Mouse (Mus musculus) limb, embryonic 12.5 days (tissue): ENCODE measurements around the gene Gstz1. TPM values are rescaled to one million over a fixed set of nuclear protein-coding genes. Genes with fewer than 3 reads are reported as not detected.
"Not testable (repeated sequence)": the region's sequence is repeated elsewhere in the genome, so short reads cannot be mapped to it uniquely, and the experiment has no call there.

Experiments used
- ATAC-seq: fragments of 200-750 bp; cut with Nextera tagmentation; 2 replicates; pipeline ENCODE4 v1.8.0; 2017; ENCODE audit warnings: low read depth, moderate TSS enrichment; ENCODE audit not compliant: insufficient number of reproducible peaks, insufficient read depth, low FRiP score, low TSS enrichment
- H3K27ac ChIP-seq: fragments of 300-500 bp; sonication (generic); 2 replicates; pipeline ENCODE4 v1.5.1; 2016; ENCODE audit warnings: mild to moderate bottlenecking, moderate library complexity
- H3K27me3 ChIP-seq: fragments of 300-500 bp; sonication (generic); 2 replicates; pipeline ENCODE4 v1.6.1; 2016; ENCODE audit warnings: mild to moderate bottlenecking, moderate library complexity
- H3K36me3 ChIP-seq: fragments of 300-500 bp; sonication (generic); 2 replicates; pipeline ENCODE4 v1.6.1; 2016; ENCODE audit warnings: mild to moderate bottlenecking, moderate library complexity
- H3K4me1 ChIP-seq: fragments of 300-500 bp; sonication (generic); replicated peaks from 2 replicates; pipeline ENCODE4 v1.6.1; 2016
- H3K4me2 ChIP-seq: fragments of 300-500 bp; sonication (generic); 2 replicates; pipeline ENCODE4 v1.6.1; 2016; ENCODE audit warnings: mild to moderate bottlenecking, moderate library complexity
- H3K4me3 ChIP-seq: fragments of 300-500 bp; sonication (generic); replicated peaks from 2 replicates; pipeline ENCODE4 v1.5.1; 2016; ENCODE audit warnings: mild to moderate bottlenecking
- H3K9ac ChIP-seq: fragments of 300-500 bp; sonication (generic); replicated peaks from 2 replicates; pipeline ENCODE4 v1.6.1; 2016; ENCODE audit warnings: mild to moderate bottlenecking, moderate library complexity
- H3K9me3 ChIP-seq: fragments of 300-500 bp; sonication (generic); 2 replicates; pipeline ENCODE4 v1.6.1; 2016; ENCODE audit warnings: mild to moderate bottlenecking, moderate library complexity
- WGBS: fragments of 180-500 bp; shearing (Covaris S2); methylation state at CpG from one replicate; pipeline ENCODE4 v1.1.7; 2016; 5-methylcytosine and 5-hydroxymethylcytosine counted together
- polyA plus RNA-seq: library from polyadenylated mRNA; unstranded; fragments of >200 nt; fragmentation: Nextera tagmentation; extraction: Ambion mirVana; gene quantifications from 2 replicates; pipeline ENCODE4 v1.2.1, GENCODE M21; 2016

The Gstz1 gene
- polyA plus RNA-seq, 1 experiment from 2014 or later = 29.1 TPM

DNA sequence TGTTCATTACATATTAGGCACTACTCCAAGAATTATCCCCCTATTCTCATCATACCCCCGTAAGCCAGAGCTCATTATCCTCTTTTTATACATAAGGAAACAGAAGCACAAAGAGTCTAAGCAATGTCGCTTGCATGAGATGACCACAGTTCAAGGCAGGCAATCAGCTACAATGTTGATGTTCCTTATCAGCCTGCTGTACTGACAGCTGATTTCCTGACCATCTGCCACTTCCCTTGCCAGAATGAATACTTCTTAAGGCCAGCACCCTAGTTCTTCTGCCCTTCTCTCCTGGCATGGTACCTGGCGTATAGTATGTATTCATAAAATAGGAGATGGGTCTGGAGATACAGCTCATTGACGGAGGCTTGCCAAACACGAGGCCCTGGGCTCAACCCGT lies 14.8 kb upstream of the Gstz1 start:
- WGBS = 93% methylated on average over 6 of the region's 6 CpGs
- Histone ChIP-seq H3K4me2 (no peak overlapping the region), H3K9ac (no peak overlapping the region), H3K36me3 (peaks cover 59% of the 10 kb centered on the region), H3K27ac (no peak overlapping the region), H3K27me3 (no peaks in the 10 kb centered on the region), H3K9me3 (no peaks in the 10 kb centered on the region), H3K4me3 (no peak overlapping the region), H3K4me1 (no peaks in the 10 kb centered on the region)
- ATAC-seq = no peak

DNA sequence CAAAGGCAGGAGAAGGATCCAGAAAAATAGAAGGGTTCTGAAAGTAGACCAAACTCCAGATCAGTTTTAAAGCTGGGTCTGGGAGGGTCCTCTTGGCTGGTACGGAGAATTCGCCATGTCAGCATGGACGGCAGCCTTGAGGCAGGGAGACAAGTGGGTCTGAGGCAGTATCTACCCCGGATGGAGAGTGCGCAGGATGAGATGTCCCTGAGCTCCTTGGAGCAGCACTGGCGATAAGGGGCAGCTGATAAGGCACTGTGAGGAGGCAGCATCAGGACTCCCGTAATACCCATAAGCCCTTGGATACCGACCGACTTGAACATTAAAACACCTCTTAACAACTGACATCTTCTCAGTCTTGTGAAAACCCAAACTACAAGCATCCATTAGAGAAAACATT lies 14.2 kb upstream of the Gstz1 start:
- no peaks in the 10 kb centered on the region for H3K4me1 ChIP-seq
- H3K36me3 ChIP-seq = peaks cover 64% of the 10 kb centered on the region
- 95% methylated on average over 9 of the region's 9 CpGs for WGBS
- no peak overlapping the region for H3K4me3 ChIP-seq
- no peak overlapping the region for H3K27ac ChIP-seq
- no peak overlapping the region for H3K9ac ChIP-seq
- ATAC-seq = no peak
- no peaks in the 10 kb centered on the region for H3K27me3 ChIP-seq
- H3K4me2 ChIP-seq = no peak overlapping the region
- H3K9me3 ChIP-seq = no peaks in the 10 kb centered on the region

DNA sequence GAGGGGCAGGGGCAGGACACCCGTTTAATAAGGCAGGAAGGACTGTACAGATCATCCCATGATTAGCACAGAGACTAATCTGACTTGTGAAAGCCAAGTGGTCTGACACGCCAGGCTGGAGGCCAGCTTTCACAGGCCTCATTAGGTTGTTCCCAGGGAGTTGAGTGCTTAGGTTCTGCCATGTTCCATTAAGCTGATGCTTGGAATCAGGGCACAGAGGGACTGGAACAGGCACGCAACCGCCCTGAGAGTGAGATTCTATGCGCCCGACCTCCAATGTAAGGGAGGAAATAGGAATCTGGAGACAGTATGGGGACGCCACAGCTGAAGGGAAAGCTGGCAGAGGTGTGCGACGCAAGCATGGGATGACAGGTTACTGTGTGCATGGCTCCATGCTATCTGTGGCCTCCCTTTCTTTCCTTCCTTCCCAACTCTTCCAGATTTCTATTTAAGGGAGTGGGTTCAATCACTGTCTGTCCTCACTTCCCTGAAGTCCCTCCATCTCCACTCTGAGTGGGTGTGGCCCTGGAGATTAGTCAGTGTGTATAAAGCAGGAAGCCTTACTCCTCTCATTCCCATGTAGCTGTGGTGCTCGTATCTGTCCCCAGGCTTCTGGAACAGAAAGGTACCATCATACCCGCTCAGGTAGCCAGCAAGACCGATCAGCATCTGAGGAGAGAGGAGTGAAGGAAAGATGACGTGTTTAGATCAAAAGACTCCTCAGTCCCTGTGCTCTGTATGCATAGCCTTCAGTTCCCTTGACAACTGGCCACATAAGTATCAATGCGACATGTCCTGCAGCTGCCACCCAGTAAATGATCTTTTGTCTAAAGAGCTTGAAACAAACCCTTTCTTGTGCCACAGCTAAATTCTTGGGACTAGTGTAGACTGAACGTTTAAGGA lies 9.3 kb upstream of the Gstz1 start:
- H3K27ac ChIP-seq = 0 out of 2 replicates have a peak overlapping the region, but pooled peaks have one; percentile 17
- no peak for ATAC-seq

DNA sequence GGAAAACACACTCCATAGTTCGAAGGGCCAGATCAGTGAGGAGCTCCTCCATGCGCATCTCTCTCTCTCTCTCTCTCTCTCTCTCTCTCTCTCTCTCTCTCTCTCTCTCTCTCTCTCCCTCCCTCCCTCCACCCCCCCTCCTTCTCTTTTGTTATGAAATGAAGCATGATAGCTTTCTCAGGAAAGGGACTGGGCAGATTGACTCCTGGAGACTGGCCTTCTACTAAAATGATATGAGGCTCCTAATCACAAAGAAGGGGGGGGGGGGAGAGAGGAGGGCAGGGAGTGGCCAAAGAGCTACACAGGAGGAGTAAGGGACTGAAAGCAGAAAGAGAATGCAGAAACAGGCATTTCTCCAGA lies 8.6 kb upstream of the Gstz1 start:
- 0 out of 2 replicates have a peak overlapping the region, but pooled peaks have one; percentile 17 for H3K27ac ChIP-seq
- no peaks in the 10 kb centered on the region for H3K9me3 ChIP-seq
- 93% methylated on average over 2 of the region's 2 CpGs for WGBS
- no peak for ATAC-seq
- H3K36me3 ChIP-seq = peaks cover 39% of the 10 kb centered on the region
- H3K9ac ChIP-seq = no peak overlapping the region
- no peak overlapping the region for H3K4me3 ChIP-seq
- no peaks in the 10 kb centered on the region for H3K4me1 ChIP-seq
- H3K27me3 ChIP-seq = no peaks in the 10 kb centered on the region
- no peak overlapping the region for H3K4me2 ChIP-seq

More for the DNA sequence above, 9.3 kb upstream of the Gstz1 start:
- no peaks in the 10 kb centered on the region for H3K4me1 ChIP-seq
- H3K9me3 ChIP-seq = no peaks in the 10 kb centered on the region
- no peak overlapping the region for H3K9ac ChIP-seq
- H3K4me2 ChIP-seq = no peak overlapping the region
- 90% methylated on average over 15 of the region's 15 CpGs for WGBS
- H3K4me3 ChIP-seq = no peak overlapping the region
- H3K36me3 ChIP-seq = peaks cover 41% of the 10 kb centered on the region
- no peaks in the 10 kb centered on the region for H3K27me3 ChIP-seq

DNA sequence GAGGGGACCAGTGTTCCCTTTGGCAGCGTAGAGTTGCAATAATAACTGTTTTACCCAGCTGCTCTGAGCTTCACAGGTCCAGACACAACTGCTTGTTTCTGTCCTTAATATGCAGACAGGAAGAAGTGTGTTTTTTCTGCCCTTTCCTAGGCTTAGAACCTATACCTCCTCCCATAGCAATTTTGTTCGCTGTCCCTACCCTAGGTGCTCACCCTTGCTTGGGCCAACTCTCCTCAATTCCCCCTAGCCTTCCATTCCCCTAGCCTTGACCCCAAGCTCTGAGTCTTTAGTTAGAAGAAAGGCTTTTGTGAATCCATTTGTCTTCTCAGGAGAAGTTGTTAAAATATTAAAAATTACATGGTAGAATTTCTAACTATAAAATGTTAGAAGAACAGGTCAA lies 8.2 kb upstream of the Gstz1 start:
- WGBS = 62% methylated on average over 2 of the region's 2 CpGs
- ATAC-seq = no peak
- Histone ChIP-seq H3K36me3 (peaks cover 36% of the 10 kb centered on the region; the same call in 1 of the 2 replicates), H3K4me2 (no peak overlapping the region), H3K4me1 (no peaks in the 10 kb centered on the region), H3K27me3 (no peaks in the 10 kb centered on the region), H3K9me3 (no peaks in the 10 kb centered on the region), H3K4me3 (no peak overlapping the region), H3K27ac (no peak overlapping the region), H3K9ac (no peak overlapping the region)

DNA sequence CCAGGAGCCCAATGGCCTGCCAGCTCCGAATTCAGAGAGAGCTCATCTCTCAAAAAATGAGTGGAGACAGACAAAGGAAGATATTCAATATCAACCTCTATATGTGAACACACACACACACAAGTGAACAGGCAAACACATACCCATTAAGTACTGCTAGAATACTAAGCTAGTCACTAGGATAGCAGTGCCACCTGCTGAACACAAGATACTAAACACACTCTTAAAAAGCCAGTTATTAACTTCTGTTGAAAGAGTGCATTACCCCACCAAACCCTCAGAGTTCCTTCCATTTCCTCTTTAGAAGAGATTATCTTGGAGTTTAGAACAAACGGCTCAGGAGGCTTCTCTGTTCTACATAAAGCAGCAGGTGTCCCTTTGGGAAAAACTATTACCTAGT lies 4.8 kb upstream of the Gstz1 start:
- no peak for ATAC-seq
- Histone ChIP-seq H3K9ac (no peak overlapping the region), H3K4me3 (no peak overlapping the region), H3K9me3 (no peaks in the 10 kb centered on the region), H3K4me1 (peaks cover 8% of the 10 kb centered on the region), H3K27me3 (no peaks in the 10 kb centered on the region), H3K27ac (no peak overlapping the region), H3K36me3 (peaks cover 9% of the 10 kb centered on the region; the same call in 1 of the 2 replicates), H3K4me2 (no peak overlapping the region)
- WGBS = 69% methylated on average over 2 of the region's 2 CpGs

DNA sequence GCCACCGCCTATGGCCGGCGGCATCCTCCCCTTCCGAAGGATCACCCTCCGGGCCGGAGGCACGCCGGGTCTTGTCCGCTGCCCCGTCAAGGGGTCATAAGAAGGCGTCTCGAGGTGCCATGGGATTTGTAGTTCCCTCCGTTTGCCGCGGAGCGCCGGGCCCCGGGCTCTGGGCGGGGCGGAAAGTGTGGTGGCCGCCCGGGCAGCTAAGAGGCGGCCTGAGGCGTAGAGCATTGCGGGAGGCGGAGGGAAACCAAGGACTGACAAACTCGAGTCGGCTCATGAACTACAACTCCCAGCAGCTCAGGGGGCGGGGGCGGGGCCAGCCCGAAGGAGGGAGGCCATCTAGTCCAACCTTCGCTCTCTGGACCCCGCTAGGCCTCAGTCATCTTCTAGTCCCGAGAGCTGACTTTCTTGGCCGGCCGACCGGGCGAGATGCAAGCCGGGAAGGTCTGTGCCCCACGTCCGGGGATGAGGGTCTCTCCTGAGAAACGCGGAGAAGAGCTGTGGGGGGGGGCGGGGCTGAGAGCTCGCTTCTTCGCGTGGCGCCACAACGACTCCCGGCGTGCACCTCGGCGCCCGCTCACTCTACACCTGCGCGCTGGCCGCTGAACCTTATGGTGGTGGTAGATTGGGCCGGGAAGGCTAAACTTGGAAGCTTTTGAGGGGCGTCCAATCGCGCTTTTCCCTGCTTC lies 577 bp downstream of the Gstz1 start, which contains the start of gene Pomt2:
Pomt2 (minus strand) TSS at position 574 of the 695 bp plus-strand sequence.
- Histone ChIP-seq H3K4me3 (peak within 1 kb of the TSS; percentile 82), H3K27ac (peak within 1 kb of the TSS; percentile 97), H3K9me3 (peaks cover 3% of the 10 kb centered on the region; the same call in 1 of the 2 replicates), H3K36me3 (peaks cover 8% of the 10 kb centered on the region; the same call in 1 of the 2 replicates), H3K4me2 (peak within 1 kb of the TSS; percentile 73), H3K4me1 (peaks cover 15% of the 10 kb centered on the region), H3K9ac (peak within 1 kb of the TSS; percentile 54), H3K27me3 (no peaks in the 10 kb centered on the region)
- under 1% methylated on average over 60 of the region's 61 CpGs for WGBS
- peak; percentile 97 for ATAC-seq

DNA sequence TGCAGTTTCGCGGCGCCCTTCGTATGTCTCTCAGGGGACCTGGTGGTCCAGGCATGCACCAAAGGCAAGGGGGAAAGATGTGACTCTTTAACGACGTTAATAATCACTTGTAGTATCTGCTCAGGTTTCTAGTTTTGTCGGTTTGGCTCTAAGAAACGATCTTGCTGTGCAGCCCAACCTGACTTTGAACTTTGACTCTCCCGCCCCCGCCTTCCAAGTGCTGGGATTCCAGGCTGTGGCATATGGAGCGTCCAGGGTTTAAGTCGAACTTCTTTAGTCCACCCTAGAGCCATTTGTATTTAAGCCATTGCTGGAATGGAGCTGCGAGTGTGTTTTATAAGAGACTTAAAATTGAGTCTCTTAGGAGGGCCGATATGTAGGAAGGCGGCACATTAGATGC lies 1.2 kb downstream of the Gstz1 start:
- Histone ChIP-seq H3K4me3 (peak overlapping the region; percentile 82), H3K27ac (peak overlapping the region; percentile 97), H3K36me3 (peaks cover 8% of the 10 kb centered on the region; the same call in 1 of the 2 replicates), H3K4me2 (peak overlapping the region; percentile 73), H3K9ac (peak overlapping the region; percentile 54), H3K27me3 (no peaks in the 10 kb centered on the region), H3K4me1 (peaks cover 15% of the 10 kb centered on the region), H3K9me3 (peaks cover 6% of the 10 kb centered on the region; the same call in 1 of the 2 replicates)
- no peak for ATAC-seq
- WGBS = 18% methylated on average over 15 of the region's 15 CpGs

DNA sequence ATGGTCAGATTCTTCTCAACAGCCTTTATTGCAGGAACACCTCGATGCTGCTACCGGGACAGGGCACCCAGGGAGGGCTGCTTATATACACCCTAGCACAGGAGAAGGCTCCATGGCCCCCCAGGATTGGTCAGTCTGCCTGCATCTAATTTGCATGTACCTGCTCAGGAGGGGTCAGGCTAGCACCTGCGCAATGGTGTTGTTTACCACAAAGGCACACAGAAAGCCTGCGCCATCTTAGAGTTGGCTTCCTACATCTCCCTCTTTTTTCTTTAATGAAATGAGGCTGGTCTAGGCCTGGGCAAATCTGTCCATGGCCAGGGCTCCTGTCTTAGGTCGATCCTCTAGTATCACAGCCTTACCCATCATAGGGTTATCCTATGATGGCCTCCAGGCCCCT lies 2.5 kb downstream of the Gstz1 start:
- Histone ChIP-seq H3K4me3 (no peak overlapping the region), H3K27ac (no peak overlapping the region), H3K27me3 (no peaks in the 10 kb centered on the region), H3K4me2 (no peak overlapping the region), H3K9ac (no peak overlapping the region), H3K36me3 (peaks cover 8% of the 10 kb centered on the region; the same call in 1 of the 2 replicates), H3K4me1 (peaks cover 15% of the 10 kb centered on the region), H3K9me3 (peaks cover 6% of the 10 kb centered on the region; the same call in 1 of the 2 replicates)
- ATAC-seq = no peak
- 97% methylated on average over 5 of the region's 5 CpGs for WGBS

DNA sequence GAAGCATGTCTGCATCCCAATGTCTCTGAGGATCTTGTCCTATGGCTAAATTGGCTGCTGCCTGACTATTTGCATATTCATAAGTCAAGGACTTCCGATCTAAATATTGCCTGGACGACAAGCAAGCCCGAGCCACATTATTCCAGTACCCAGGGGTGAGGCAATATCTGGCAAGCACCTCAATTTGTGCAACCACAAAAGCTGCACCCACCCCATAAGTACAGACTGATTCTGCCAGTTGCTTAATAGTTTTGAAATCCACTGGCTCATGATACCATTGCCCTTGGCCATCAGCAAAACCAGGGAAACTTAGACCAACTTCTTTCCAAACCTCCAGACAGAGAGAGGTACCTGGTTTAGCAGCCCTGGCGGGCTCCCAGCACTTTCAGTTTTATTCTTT lies 7.5 kb downstream of the Gstz1 start:
- not testable (repeated sequence) for H3K27ac ChIP-seq, H3K4me2 ChIP-seq, H3K4me1 ChIP-seq, ATAC-seq, H3K9ac ChIP-seq, H3K27me3 ChIP-seq, H3K4me3 ChIP-seq, H3K9me3 ChIP-seq
- WGBS = 91% methylated on average over 4 of the region's 4 CpGs
- peaks cover 16% of the 10 kb centered on the region for H3K36me3 ChIP-seq

DNA sequence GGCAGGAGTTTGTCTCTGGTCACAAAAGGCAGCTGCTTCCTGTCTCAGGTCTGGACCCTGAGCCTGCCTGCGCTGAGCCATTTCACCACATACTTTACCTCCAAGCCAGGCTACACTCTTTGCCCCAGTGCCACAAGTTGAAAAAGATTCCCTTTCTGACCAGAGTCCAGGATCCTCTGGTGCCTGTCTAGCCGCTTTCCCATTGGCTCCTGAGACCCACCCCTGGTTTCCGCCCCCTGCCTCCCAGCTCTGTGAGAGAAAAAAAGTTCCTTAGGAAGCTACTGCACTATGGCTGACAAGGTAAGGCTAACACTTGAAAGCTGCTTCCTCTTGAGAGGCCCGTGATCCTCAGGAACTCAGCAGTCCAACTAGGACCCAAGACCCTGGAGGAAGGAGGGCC lies 10.4 kb downstream of the Gstz1 start:
- Histone ChIP-seq H3K9me3 (peaks cover 4% of the 10 kb centered on the region; the same call in 1 of the 2 replicates), H3K27ac (no peak overlapping the region), H3K4me3 (no peak overlapping the region), H3K4me2 (no peak overlapping the region), H3K27me3 (no peaks in the 10 kb centered on the region), H3K36me3 (peaks cover 18% of the 10 kb centered on the region), H3K9ac (no peak overlapping the region; the same call in 1 of the 2 replicates), H3K4me1 (peaks cover 6% of the 10 kb centered on the region)
- 56% methylated on average over 4 of the region's 4 CpGs for WGBS
- no peak for ATAC-seq
